Mouse (Mus musculus): Measurements from ENCODE around the gene Noct.

DNA sequence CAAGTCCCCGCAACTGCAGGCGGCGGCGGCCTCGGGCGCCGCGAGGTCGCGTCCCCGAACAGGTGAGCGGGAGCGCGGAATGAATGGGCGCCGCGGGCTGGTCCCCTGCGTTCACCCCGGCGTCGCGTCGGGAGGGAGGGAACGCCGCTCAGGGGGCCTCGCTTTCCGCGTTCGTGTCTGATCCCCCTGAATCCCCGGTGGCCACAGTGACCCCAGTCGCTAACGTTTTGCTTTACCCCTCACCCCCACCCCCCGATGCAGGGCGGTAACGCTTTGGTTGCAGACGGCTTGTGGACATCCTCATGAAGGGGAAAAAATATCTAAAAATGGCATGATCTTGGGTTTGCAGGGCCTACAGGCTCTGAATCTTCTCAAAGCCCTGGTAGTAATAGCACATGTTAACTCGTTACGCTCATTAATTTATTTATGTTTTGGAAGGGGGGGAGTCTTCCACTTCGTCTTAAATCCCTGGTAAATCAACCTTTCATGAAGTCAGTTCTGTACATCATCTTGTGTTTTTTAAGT lies 1.0 kb downstream of the Noct start:
- TF ChIP-seq CTCF (IDR thresholded peaks at IDR 0.05; ENCODE audit: low read depth) (no peak), EP300 (IDR thresholded peaks at IDR 0.05; ENCODE audit: low read depth) (no peak)
